Mouse (Mus musculus) brain, embryonic 14.5 days (tissue): Measurements from ENCODE around the gene Ubr3.

Experiments used
- CTCF ChIP-seq: fragments of 200-500 bp; IDR thresholded peaks from 2 replicates; pipeline ENCODE4 v1.5.1; 2012; ENCODE audit warnings: inconsistent platforms, mild to moderate bottlenecking, moderate library complexity, borderline replicate concordance; ENCODE audit not compliant: insufficient read depth, insufficient read length; ENCODE audit errors: extremely low read depth
- POLR2A ChIP-seq: fragments of 200-500 bp; IDR thresholded peaks from 2 replicates; pipeline ENCODE4 v1.6.1; 2012; ENCODE audit warnings: mild to moderate bottlenecking, inconsistent platforms, borderline replicate concordance; ENCODE audit not compliant: poor library complexity, insufficient read depth, insufficient read length, severe bottlenecking; ENCODE audit errors: extremely low read depth

- TF ChIP-seq CTCF, result no peak
- TF ChIP-seq POLR2A, result peak; percentile 88
Observed at GRCm38 (mm10) chr2:69897039-69897617, at the start of gene Ubr3.
